Mouse (Mus musculus) cerebellum, adult 11 months (tissue): ENCODE measurements around the gene Greb1.

ENCODE experiments used
- DNase-seq: peaks from one replicate; pipeline ENCODE4 v3.0.0; 2022

Greb1 gene

DNA sequence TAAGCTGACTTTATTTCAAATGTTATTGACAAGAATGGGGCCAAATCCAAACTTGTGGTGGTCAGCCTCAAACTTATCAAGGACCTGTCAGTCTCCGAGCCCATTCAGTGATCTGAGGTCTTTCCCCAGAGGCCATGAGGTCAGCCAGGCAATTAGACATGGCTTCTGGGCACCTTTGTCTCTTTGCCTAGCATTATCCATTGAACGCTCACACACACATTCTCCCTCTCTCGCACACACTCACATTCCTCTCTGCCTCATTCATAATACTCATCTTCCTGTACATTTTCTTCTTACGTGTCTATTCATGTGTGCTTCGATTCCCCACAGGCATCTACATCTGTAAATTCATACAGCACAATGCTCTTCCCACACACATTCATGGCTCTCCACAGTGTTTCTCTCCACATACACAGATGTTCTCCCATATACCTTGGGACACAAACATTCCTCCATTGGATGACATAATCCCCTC lies 3.3 kb upstream of the Greb1 start:
- DNase-seq, result no peak

DNA sequence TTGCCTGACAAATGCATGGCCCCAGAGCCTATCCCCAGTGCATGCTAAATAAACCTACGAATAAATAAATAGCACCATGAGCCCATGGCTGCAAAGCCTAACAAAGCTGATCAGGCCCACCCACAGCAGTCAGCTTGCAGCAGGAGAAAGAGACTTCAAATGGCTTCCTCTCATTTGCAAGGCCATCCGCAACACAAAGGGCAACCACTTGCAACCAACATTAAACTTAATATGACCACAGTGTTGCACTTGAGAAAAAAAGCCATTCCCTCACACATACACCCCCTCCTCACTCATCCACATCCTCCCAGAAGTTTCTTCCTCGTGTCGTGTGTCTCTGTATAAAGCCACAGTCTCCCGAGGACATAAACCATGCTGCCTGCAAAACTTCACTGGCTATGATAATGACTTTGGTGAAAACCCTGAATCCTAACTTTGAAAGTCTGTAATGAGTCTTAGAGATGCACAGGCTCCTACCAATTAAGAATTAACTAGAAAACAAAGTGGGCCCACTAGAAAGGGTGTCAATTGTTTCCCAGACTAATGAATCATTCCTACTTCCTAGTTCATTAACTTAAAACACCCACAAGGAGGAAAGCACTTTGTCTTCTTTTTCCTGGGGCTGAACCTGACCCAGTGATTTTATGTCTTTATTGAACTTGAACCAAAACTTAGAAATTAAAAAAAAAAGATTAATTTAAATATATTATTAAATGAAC lies 2.7 kb upstream of the Greb1 start:
- no peak for DNase-seq

DNA sequence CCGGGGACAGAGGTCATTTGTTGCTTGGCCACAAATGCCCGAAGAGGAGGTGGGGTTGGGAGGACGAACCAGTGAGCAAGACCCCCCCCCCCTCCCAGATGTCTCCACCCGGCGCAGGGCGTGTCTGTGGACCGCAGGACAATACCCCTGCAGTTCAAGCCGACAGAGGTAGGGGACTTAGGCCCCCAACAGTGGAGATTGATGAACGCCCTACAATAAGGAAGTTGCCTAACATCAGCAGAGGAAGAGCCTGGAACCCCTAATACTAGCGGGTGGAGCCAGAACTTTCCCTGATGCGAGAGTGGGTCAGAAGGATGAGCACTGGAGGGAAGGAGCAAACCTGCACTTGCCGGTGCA lies 251 bp upstream of the Greb1 start:
- no peak for DNase-seq

DNA sequence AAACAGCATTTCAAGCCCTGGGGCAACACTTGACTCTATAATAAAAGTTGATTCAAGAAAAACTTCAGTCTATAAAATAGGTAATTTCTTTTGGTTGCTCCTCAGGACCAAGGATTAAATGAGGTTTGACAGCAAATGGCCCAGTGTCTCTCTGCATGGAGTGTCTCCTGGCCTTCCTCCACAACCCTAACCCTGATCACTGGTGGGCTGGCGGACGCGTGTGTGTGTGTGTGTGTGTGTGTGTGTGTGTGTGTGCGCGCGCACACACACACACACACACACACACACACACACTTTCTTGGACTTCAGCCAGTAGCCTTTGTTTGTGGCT lies 793 bp downstream of the Greb1 start:
- no peak for DNase-seq

DNA sequence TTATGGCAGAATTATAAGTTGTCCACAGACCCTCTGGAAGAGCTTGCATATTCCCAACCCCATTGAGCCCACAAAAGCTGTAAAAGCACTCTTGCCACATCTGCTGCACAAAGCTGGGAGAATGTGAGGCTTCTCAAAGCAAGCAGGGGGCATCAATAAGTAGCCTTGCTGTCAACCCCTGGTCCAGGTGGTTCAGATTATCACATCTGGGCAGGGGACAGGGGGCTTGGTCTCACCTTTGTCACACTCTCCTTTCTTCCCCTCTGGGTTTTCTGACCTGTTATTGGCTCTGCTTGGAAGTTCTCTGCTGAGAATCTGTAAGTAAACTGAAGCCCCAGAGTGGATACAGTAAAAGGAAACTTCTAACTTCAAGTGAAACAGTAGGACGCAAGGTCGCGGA lies 1.8 kb downstream of the Greb1 start:
- no peak for DNase-seq

DNA sequence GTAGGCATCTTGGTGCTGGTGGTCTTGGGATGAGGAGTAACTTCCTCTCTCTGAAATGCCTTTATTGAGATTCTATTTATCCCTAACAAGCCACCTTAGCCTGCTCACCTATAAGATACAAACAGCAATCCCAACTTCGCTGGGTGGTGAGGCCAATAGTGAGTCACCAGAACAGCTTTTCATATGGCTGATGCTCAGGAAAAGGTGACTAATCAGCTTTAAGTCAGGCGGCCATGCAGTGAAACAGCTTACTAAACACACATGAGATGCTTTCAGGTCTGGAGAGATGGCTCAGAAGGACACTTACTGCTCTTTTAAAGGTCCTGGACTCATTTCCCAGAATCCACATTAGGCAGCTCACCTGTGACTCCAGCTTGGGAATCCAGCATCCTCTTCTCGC lies 4.9 kb downstream of the Greb1 start:
- no peak for DNase-seq

DNA sequence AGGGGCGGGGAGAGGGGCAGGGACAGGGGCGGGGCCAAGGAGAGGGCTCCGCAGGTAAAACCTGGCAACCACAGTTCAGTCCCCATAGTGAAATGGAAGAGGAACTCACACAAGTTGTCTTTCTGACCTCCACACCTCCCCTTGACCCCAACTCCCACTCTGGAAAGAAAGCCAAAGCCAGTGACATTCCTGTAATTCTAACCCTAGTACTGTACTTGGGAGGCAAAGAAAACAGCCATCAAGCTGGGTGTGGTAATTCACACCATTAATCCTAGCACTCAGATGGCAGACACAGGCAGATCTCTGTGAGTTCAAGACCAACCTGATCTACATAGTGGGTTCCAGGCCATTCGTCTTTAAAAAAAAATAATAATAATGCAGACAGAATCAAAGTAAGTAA lies 7.3 kb downstream of the Greb1 start:
- no peak for DNase-seq

DNA sequence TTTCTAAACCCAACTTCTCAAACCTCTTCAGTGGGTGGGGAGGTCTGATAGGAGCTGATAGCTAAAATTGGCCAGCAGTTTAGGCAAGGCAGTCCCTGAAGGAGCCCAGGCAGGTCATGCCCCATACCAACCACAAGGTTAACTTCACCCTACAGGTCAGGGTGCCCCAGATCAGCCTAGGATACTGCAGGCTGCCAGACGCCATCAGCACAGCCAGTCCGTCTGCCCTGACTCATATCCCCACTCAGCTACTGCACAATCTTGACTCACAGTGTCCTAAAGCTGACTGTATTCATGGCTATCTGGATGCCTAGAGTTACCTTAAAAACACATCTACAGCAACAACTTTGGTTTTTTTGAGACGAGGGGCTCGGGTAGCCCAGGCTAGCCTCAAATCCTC lies 10.2 kb downstream of the Greb1 start:
- DNase-seq, result no peak

DNA sequence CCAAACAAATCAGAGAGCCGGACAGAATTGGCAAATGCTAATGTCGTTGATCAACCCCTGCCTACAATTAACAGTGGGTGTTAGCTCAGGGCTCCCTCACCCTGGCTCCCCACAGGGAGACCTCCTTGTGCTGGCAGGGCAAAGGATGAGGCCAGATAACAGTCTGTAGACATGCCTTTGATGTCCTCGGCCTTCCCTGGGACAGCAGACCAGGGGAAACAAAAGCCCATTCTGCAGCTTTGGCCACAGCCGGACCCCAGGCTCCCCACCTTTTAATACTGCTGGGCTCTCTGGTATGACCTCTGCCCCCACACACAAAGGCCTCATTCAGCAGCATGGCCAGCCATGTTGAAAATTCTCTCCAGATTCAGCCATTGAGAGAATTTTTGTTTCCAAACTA lies 10.9 kb downstream of the Greb1 start:
- DNase-seq, result no peak

DNA sequence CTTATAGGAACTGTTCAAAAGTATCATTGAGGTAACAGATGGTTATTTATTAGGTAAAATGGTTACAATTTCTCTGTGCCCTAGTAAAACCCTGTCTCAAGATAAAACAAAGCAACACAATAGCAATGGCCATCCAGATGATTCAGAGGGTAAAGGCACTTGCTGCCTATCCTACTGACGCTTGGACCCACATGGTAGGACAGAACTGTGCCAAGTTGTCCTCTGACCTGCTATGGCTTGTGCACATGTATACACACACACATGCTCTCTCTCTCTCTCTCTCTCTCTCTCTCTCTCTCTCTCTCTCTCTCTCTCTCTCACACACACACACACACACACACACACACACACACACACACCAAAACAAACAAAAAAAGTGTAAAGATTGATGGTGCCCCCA lies 11.5 kb downstream of the Greb1 start:
- no peak for DNase-seq

DNA sequence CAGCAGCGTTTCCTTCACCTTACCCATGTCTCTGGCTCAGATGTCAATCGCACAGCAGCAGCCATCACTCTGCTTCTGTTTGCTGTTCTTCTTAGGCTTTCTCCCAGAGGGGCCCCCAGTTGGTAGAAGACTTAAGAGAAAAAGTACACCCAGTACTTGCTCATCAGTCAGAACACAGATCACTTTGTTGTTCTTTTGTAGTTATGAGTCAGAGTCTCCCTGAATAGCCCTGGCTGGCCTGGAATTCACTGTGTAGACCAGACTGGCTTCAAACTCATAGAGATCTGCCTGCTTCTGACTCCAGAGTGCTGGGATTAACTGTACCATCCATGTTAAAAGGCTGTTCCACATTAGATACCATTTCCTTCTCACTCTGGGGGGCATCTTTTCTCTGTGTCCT lies 12.1 kb downstream of the Greb1 start:
- DNase-seq, result no peak

DNA sequence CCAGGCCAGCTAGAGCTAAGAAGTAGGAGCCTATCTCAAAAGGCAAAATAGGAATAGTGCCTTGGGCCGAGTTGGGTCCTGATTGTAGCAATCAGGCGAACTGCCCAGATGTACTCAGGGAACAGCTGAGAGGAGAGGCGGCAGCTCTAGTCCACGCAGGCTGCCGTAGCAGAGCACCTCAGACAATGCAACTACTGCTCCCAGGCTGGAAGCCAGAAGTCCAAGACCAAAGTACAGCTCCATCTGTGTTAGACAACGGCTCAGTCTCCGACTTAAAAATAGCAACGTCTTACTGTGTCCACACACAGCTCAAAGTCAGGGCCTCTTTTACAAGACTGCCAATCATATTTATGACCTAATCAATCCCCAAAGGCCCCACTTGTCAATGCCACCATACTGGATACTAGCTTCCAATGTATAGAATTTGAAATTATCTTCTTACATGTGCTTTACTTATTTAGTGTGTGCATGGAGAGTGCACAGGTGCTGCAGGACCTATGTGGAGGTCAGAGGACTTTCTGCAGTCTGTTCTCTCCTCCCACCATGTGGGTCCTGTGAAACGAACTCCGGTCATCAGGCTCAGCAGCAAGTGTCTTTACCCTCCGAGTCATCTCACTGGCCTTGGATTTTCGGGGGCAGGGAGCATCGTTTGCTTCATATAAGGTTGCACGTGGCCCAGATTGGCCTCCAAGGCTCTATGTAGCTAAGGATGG lies 19.5 kb downstream of the Greb1 start:
- DNase-seq, result no peak

DNA sequence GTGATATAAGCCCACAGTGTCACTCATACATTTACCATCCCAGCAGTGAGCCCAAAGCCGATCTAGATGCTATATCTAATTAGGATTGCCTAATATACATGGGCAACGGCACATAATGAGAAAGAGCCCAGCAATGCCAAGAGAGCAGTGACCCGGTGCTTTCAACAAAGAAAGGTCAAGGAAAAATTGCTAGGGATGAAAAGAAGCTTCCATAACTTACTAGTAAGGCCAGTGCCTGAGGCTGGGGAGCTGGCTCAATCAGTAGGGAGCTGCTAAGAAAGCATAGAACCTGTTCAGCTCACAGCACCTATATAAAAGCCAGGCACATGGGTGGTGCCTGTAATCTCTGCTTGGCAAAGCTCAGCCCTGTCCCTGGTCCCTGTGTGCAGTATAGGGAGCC lies 20.4 kb downstream of the Greb1 start:
- DNase-seq, result no peak

DNA sequence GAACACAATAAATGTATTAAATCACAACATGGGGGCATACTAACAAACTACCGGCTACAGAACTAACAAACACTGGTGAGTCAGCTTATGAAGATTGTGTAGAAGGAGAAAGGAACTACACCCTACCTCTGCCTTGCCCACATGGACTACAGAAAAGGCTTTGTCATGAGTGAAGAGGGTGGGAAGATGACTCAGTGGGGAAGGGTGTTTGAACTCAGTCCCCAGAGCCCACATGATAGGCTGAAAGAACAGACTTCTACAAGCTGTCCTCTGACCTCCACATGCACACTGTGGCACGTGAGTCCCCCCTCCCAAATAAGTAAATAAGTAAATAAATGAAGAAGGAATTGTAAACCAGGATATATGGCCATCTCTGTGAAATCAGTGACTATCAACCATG lies 21.5 kb downstream of the Greb1 start:
- DNase-seq, result no peak

DNA sequence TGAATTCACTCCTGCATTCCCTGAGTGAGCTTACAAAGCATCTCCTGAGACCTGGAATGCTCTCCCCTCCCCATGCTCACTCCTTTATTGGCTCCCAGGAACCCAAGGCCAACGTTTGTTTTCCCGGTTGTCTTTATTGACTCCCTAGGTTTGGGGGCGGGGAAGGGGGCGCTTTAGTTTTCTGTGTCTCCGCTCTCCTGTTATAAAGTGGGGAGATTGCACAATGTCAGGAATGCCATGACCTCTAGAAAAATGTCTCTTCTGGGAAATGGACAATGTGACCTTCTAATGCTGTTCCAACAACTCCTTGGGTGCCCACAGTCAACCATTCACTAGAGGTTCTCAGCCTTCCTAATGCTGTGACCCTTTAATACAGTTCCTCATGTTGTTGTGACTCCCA lies 22.2 kb downstream of the Greb1 start:
- no peak for DNase-seq

DNA sequence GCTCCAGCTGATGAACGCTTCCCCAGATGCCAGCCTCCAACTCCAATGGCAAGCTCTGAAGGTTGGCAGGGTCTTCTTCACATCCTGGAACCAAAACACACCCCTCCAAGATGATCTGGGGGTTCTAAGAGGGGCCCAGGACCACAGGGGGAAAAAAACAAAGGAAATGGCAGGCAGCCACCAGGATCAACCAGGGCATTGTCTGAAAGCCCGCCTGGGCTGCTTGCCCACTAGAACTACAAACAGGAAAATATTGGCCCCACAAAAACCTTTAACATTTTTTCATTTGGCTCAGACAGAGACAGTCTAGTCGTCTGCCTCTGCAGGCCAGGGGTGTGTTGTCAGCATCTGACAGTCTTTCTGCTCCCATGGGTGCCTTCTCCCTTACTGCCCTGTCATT lies 25.3 kb downstream of the Greb1 start:
- DNase-seq, result no peak

DNA sequence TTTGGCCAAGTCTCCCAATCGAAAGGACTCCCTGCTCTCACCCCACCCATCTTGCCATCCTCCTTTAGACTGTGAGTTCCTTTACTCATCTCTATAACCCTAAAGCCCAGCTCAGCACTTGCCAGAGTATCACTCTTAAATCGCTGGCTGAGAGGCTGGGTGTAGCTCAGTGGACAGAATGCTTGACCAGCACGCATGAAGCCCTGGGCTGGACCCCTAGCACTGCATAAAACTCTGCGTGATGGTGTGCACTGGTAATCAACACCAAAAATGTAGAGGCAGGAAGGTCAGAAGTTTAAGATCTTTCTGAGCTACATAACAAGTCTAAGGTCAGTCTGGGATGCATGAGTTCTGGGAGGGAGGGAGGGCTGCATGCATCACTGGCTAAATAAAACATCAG lies 26.1 kb downstream of the Greb1 start:
- no peak for DNase-seq

DNA sequence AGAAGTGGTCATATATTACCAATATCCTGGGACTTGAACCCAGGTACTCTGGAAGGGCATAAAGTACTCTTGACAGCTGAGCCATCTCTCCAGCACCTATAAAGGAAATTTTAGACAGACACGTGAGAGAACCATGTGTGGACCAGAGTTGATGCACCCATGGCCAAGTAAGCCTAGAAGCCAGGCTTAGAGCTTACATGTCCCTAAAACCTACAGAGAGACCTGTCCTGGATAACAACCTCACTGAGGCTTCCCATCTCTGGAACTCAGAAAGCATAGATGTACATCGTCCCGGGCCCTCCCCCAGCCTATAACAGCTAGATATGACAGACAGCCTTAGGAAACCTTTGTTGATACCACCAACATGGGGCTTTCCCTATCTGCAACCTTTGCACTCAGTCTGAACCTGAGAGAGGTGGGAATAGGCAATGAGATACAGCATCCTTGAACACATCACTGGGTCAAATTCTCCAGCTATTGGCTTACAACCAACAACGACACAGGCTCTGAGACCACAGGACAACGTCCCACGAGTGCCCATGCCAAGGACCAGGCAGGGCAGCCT lies 31.0 kb downstream of the Greb1 start:
- DNase-seq, result no peak

DNA sequence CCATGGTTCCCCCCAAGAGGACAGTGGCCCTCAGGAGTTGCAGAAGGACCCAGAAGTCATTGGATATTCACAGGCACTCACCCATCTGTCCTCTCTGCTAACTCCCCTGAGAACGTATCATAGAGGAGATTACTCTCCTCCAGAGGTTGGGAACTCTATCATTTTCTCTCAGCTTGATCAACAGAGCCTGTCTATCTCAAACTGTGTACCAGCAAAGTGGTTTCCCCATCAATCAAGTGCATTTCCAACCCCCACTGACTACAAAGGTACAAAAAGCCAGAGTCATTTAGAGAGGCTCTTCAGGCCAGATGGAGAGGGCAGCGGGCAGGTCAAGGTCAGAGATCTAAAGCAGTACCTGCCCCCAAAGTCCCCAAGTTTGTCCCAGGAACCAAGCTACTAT lies 32.0 kb downstream of the Greb1 start:
- no peak for DNase-seq

DNA sequence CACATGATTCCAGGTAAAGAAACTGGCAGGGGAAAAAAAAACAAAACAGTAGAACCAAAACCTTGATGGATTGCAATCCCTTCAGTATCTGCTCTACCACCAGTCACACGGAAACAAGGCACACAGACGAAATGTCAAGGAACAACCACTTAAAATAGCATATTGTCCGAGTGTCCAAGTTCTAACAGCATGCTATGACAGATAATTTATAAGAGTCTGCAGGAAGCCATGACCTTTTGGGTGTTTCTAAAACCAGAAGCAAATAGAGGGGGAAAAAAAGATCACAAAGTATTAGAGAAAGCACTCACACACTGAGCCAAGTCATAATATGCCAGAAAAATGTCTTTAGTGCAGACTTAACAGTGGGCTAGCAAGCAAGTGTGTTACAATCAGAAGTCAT lies 32.4 kb downstream of the Greb1 start:
- DNase-seq, result no peak

DNA sequence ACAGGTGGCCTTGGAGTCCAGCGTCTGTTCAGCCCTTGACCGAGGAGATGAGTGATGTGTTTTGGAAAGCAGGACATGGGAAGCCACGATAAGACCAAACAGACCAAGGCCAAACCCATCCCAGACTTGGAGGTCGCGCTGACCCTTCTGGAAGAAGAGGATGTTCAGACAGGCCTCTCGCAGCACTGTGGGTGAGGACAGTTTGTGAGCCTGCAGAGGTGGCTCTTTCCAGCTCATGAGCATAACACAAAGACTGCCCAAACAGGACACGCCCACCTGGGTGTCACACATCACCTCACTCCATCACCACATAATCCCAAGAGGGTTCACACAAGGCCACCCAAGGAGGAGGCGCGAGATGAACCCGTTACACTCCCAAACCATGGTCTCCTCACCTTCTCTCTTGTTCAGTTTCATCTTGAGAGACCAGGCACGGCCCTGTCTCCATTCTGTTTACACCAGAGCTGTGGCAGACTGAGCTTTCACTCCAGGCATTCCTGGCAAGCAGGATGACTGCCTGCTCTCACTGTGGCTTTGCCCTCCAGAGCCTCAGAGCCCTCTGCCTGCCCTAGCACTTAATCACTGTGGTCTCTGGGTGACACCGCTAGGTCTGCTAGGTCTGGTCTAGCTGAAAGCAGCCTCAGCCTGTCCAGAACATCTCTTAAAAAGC lies 35.8 kb downstream of the Greb1 start:
- DNase-seq, result no peak

DNA sequence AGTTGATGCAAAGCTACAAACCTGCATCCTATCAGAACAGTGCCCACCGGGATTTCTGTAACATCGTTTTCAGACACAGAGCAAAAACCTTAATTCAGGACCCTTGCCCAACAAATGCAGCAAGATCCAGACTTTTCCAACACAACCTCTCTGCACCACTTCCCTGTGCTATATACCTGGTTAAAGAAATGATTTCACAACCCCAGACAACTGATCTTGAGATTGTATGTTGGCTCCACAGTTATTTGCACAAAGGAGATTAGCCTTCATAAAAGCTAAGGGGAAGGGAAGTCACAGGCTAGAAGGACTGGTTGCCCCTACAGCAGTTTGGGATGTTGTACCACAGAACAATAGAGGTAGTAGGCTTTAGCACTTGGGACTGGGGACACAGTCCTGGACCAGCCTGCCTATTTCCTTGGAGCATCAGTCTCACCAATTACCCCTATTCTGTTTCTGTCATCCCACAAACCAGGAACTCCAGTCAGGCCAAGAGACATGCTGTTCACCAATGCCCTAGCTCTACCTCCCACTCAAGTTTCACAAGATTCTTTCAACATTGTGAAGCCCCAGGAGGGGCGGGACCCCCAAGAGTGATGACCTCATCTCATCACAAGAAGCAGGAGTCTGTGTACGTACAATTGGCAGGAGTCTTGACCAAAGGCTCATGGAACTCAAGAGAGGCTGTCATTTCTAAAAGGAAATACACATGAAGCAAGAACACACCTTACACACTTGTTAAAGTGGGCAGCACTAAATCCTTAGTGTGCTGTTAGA lies 36.9 kb downstream of the Greb1 start:
- no peak for DNase-seq

DNA sequence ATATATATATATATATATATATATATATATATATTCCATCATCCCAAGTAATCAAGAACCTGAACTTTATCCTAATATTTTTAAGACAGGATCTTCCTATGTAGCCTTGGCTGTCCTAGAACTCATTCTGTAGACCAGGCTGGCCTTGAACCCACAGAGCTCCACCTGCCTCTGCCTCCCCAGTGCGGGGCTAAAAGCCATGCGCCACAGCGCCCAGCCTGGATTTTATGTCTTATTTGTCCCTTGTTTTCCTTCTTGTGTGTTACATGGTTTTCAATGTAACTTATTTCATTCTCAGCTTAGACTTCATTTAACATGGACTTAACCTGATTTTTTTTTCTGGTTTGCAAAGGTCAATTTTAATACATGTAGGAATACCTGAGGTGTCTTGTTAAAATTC lies 39.2 kb downstream of the Greb1 start:
- DNase-seq, result no peak
